Mouse (Mus musculus): ENCODE measurements around the gene Gnat1. TPM values are rescaled to one million over a fixed set of nuclear protein-coding genes. Genes with fewer than 3 reads are reported as not detected.

Gnat1 gene
- total RNA-seq (2014; fragmentation: Nextera tagmentation) (not detected in 2 replicates), total RNA-seq (2017) (5.3 TPM in 1 of 2 replicates, not detected in the other)

DNA sequence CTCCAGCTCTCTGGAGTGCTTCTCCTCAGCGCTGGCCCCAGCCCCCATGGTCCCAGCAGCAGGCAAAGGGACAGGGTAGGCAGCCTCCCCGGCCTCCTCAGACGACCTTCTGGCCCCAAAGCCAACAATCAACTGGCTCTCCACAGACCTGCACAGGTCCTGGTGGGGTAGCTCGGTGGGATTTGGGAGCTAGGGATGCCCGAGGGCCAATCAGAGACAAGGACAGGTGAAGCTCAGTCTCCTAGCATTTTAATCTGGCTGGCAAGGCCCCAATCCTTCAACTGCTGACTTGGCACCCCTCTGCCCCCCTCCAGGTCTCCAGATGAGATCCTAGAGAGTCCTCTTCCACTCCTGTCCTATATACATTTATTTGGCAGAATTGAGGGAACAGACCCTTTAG is at the start of gene Gnat1:
TSS of gene Gnat1 (minus strand) at position 212 of the 400 bp plus-strand sequence.
- no peak for ATAC-seq (replicated peaks; ENCODE audit: low FRiP score, low TSS enrichment, poor library complexity, severe bottlenecking)

DNA sequence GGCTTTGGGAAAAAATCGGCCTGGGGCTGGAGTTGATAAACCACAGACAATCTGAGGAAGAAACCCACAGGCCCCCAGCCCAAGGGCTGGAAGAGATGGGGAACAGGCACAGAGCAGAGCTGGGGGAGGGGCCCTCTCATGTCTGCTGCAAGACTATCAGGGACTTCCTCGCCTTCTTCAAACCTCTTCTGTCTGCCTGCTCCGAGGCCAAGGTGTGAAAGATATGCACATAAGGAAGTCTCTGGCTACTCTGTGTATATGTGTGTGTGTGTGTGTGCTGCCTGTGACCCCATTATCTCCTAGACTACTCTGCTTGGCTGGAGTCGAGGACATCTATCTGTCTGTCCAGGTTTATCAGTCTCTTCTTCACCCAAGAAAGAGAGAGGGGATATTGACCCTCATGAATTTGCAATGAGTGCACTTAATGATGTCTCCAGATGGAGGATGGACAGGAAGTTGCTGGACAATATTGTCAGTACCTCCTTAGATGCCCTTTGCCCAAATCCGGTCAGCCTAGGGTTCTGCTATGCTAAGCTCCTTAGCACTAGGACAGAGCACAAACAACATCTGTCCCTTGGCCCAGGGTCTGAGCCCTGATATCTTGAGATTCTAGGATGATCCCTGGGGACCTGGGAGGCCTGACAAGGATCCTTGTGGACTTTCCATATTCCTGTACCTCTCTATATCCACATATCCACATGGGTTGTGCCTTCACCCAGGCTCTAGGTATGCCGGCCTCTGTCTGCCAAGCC is 49.6 kb upstream of the Gnat1 start:
- no peak for ATAC-seq (replicated peaks; ENCODE audit: low FRiP score, low TSS enrichment, poor library complexity, severe bottlenecking)

DNA sequence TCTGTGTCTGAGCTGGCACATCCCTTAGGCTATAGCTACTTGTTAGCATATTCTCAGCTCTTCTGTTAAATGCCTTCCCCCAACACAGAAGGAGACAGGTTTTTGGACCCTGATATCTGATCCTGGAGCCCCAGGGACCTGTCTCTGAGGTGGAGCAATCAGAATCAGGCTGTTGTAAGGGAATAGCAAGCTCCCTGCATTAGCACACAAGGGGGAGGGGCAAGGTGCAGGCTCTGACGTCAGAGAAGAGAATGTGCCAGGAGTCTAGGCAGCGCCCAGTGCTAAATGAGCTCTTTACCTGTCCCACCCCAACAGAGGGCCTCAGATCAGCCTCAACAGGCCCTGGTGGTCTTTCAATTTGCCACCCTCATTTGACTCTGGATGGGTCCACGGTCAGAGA is 47.5 kb upstream of the Gnat1 start:
- no peak for ATAC-seq (replicated peaks; ENCODE audit: low FRiP score, low TSS enrichment, poor library complexity, severe bottlenecking)

DNA sequence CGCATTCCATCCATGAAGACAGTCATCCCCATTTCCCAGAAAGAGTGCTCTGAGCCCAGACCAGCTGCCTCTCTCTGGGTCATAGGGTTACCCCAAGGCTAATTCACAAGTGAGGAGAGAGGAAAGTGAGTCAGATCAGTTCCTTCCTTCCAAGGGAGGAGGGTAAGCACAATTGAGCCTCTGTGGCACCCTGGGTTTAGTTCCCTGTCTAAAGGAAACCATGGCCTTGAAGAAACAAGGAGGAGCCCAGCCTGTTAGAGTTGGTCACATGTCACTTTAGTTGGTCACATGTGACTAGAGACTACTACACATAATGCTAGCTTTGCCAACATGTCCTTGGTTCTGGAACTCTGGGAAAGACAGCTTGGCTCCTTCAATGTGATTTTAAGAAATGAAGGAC is 45.3 kb upstream of the Gnat1 start:
- no peak for ATAC-seq (replicated peaks; ENCODE audit: low FRiP score, low TSS enrichment, poor library complexity, severe bottlenecking)

DNA sequence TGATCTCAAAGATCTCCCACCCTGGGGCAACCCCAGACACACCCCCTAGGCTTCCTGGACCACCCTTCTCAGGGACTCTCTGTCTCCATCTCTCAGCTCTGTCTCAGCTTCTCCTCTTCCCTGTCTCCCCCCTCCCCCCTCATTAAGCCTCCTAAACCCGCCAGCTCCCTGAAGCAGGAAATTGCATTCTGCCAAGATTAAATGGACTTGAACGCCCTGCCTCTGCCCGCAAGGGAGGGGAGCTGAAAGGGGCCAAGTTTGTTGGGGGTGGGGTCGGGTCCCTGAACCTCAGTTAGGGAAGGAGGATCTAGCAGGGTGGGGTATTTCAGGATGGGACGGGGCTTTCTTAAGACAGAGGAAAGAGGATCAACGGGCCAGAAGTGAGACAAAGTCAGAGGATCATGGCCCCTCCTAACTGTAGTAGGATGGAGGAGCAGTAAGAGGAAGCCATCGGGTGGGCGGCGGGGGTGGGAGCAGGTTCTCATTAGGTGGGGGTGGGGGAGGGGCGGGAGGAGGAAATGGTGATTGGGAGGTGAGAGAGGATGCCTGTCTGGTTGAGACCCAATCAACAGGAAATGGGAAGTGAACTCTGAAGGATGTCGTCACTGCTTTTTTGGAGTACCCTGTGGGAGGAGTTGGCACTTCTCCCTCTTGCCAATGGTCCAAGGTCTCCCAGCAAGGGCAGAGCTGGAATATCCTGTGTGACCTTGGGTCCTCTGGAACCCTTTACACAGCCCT is 44.5 kb upstream of the Gnat1 start:
- no peak for ATAC-seq (replicated peaks; ENCODE audit: low FRiP score, low TSS enrichment, poor library complexity, severe bottlenecking)

DNA sequence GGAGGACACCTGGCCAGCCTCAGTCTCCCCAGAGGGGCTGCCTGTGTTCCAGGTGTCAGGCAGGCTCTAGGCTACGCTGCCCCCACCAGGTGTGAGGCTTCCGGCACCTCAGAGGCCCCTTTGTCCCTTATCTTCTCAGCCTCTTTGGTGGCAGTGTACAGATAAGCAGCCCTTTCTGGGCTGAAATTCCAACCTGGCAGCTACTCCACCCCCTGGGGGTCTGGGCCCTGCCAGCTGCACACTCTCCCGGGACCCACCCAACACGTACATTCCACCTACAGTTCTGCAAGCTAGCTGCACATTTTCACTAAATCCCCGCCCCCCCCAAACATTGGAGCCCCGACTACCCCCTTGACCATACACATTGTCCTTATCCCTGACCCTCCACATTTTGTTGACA is 43.8 kb upstream of the Gnat1 start:
- no peak; the same call in 1 of the 2 replicates for ATAC-seq (replicated peaks; ENCODE audit: low FRiP score, low TSS enrichment, poor library complexity, severe bottlenecking)

DNA sequence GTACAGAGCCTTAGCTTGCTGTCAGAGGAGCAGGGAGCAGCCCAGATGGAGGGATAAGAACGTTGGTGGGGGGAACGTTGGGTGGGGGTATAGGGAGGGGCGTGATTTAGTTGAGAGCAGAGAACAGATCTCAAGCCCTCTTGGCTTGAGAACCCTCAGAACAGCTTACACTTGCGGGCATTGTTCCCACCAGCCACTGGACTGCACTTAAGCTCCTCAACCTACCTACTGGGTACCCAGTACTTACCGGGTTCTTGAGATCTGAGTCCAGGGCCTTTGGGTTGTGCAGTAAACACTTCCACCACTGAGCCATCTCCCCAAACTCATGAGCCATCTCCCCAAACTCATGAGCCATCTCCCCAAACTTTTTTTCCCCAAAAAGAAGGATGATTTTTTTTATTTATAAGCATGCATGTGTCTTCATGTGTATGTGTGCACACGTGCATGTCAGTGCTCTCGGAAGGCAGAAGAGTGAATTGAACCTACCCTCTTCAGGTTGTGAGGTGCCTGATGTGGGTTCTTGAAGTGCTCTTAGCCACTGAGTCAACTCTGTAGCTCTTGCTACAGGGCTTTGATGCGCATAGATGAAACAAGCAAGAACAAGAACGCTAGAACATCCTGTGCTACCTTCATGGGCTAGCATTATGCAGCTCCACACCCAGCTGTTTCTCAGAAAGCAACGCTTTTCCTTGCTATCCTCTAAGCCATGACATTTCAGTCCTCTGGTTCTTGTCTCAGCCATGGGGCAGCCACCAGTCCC is 39.4 kb upstream of the Gnat1 start:
- no peak for ATAC-seq (replicated peaks; ENCODE audit: low FRiP score, low TSS enrichment, poor library complexity, severe bottlenecking)

DNA sequence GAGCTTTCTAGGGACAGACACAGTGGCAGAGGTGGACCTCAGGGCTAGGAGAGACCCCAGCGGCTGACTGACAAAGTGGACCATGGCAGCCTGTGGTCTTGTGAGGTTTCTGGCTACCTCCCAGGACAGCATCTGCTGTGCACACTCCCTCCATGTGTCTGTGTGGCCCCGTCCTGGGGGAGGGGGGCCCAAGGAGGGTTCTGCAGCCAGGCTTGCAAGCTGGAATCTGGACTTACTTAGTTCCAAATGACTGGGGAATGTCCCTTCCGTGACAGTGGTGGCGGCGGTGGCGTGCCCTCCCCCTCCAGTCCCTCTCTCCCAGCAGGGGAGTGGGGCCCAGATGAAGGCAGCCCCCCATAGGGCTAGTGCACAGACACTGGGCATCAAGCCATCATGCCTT is 37.4 kb upstream of the Gnat1 start:
- ATAC-seq (replicated peaks; ENCODE audit: low FRiP score, low TSS enrichment, poor library complexity, severe bottlenecking), result no peak

DNA sequence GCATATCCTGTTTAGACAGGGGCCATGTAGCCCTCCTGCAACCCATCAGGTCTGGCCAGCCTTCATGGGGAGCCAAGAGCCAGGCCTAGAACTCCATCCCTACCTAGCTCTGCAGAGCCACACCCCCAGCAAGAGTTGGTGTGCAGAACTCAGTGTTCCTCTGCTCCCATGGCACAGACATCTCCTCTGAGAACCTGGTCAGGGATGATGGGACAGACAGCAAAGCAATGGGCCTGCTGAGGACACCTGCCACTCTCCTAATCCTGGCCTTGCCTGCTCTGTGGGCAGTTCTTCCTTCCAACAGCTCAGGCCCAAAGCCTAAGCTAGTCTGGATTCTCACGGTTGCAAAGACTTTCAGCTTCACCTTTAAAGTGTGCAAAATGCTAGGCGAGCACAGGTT is 36.1 kb upstream of the Gnat1 start:
- no peak for ATAC-seq (replicated peaks; ENCODE audit: low FRiP score, low TSS enrichment, poor library complexity, severe bottlenecking)

DNA sequence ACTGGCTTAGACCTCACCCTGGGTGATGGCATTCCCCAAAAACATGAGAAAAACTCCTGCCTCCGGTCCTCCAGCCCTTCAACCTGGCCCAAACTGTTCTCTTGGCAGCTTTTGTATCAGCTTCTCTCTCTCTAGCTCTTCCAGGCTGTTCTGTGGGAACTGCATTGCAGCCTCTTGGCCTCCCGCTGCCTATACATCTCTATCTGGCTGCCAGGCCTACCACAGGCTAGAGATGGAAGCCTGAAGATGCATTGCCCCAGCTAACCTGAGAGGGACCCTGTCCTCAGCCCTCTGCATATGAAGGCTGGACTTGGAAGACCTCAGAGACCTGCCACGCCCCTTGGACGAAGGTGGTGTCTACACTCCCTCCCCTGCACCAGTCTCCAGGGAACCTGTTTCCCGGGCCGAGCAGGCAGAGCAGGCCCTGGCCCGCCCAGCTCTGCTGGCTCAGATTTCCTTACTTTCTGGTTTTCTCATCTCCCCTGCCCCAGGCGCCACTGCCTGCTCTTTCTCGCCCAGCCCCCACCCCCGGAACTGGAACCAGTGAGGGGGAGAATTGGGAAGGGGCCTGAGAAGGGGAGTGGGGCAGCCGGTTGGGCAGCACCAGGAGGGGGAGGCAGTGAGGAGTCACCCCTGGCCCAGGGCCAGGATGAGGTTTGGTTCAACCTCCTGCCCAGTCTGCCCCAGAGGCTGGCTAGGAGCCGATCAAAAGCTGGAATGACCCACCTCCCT is 34.9 kb upstream of the Gnat1 start:
- no peak for ATAC-seq (replicated peaks; ENCODE audit: low FRiP score, low TSS enrichment, poor library complexity, severe bottlenecking)

DNA sequence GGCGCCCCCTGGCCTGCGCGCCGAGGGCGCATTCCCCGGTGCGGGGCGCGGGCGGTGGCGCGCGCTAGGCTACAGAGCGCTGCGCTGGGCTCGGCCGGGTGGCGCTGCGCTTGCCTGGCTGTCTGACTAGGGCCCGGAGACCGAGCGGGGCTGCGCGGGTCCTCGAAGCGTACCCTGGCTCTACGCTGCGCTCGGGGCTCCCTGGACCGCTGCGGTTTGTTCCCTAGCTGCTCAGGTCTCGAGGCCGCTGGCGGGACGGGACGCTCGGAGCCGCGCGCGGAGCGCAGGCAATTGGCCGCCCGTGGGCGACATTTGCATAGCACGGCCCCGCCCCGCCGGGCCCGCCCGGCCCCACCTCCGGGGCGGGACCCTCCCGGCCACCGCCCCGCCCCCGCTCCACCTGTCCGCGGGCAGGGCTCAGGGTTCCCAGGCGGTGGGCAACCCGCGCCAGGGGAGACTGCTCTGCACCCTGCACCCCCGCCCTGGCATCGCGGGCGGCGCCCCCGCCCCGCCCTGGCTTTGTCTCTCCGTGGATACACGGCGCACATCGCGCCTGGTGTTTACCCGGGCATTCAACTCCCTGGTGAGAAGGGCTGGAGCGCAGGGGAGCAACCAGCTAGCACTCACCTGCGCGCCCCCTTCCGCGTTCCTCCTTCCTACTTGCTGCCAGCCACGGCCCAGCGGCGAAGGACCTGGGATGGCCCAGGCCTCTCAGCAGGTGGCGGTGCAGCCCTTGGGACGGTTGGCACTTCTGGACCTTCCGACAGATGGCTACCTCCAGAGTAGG is 30.4 kb upstream of the Gnat1 start, which contains the start of gene Sema3f:
TSS of gene Sema3f (minus strand) at position 779 of the 787 bp plus-strand sequence.
- ATAC-seq (replicated peaks; ENCODE audit: low FRiP score, low TSS enrichment, poor library complexity, severe bottlenecking), result peak; percentile 72

DNA sequence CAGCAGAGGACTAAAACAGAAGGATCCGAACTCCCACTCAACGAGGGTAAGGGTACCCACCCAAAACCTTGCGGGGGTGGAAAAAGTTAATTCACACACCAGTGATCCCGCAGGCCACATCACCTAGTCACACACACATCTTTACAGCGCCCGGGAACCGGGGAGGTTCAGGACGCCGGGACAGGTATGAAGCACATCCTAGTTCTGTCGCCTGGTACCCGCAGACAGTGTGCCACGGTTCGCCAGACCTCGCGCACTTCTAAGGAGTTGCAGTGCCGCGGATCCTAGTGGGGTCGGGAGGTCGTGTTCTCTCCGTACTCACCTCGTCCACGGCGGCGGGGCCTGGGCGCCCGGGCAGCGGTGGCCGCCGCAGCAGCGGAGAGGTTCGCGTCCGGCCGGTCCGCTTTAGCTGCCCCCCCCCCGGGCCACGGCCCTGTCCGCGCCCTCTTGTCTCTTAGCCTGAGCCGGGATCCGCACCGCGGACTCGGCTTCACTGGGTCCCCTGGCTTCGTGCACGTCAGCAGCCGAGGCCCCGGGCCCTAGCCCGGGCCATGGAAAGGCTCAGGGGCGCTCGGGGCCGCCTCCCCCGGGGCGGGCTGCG is 29.7 kb upstream of the Gnat1 start:
- ATAC-seq (replicated peaks; ENCODE audit: low FRiP score, low TSS enrichment, poor library complexity, severe bottlenecking), result no peak

DNA sequence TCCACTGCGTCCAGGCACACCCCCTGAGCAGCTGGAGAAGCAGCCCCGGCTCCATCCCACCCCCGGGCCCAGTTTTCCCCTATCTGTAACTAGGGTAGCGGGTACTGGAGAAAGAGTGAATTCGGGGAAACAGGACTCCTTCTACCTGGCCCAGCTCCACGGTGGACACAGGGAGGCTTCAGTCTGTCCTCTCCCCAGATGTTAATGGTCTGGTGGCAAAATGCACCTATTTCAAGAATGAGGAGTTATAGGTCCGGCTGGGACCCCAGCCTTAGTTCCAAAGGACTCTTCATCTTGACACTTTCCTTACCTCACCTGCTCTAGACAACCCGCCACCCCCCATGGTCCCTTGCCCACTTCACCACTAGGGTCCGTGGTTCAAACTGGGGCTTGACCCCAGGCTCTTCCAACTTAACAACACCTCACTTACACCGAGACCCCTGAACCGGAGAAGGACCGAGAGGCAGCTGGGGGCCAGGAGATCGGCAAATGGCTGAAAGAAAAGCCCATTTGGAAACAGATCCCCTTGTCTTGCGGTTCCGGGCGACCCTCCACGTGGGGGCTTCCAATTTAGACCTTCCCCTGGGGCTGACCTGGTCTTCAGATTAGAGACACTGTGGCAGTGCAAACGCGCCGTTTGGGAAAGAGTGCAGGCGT is 29.1 kb upstream of the Gnat1 start:
- no peak for ATAC-seq (replicated peaks; ENCODE audit: low FRiP score, low TSS enrichment, poor library complexity, severe bottlenecking)

DNA sequence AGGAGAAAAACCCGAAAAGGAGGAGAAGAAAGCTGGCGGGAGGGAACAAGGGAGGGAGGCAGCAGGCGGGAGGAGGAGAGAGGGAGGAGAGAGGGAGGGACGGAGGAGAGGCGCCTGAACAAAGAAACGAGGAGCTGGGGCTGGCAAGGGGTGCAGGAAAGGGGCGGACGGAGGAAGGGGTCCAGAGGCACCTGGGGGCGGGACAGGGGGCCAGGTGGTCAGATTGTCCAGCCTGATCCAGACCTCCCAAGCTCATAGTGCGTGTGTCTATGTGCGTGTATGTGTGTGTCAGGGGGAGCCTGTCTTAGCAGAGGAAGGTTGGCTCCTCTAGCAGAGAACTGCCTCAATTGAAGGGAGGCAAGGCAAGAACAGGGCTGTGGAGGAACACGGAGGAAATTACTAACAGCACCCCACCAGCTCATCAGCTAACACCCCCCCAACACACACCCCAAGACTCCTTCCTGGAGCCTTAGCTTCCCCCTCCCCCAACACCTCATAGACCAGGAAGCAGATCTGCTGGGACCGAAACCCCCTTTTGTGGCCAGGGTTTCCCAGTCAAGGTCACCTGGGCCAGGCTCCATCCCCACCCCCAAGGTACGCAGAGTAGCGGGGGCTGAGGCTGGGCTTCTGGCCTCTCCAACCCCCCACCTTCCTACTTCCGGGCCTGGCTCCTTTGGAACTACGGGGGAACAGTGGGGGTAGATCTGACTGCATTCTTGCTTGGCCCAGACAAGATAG is 28.4 kb upstream of the Gnat1 start:
- ATAC-seq (replicated peaks; ENCODE audit: low FRiP score, low TSS enrichment, poor library complexity, severe bottlenecking), result no peak

DNA sequence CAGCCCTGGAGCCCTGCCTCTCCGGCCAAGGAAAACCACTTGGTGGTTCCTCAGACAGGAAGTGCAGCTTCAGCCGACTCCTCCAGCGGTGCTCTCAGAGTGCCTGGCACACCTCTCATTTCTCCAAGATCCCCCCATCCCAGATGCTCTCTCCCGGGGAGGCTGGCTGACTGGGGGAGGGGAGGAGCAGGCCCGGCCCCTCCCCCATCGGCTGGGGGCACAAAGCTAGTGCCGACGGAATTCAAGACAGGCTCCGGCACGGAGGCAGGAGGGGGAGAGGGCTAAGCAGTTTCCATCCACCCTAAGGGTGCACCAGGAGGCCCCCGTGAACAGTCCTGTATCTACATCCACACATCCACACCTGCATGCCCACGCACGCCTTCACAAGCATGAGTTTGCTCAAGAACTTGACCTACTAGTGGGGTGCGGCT is 27.3 kb upstream of the Gnat1 start:
- ATAC-seq (replicated peaks; ENCODE audit: low FRiP score, low TSS enrichment, poor library complexity, severe bottlenecking), result no peak

DNA sequence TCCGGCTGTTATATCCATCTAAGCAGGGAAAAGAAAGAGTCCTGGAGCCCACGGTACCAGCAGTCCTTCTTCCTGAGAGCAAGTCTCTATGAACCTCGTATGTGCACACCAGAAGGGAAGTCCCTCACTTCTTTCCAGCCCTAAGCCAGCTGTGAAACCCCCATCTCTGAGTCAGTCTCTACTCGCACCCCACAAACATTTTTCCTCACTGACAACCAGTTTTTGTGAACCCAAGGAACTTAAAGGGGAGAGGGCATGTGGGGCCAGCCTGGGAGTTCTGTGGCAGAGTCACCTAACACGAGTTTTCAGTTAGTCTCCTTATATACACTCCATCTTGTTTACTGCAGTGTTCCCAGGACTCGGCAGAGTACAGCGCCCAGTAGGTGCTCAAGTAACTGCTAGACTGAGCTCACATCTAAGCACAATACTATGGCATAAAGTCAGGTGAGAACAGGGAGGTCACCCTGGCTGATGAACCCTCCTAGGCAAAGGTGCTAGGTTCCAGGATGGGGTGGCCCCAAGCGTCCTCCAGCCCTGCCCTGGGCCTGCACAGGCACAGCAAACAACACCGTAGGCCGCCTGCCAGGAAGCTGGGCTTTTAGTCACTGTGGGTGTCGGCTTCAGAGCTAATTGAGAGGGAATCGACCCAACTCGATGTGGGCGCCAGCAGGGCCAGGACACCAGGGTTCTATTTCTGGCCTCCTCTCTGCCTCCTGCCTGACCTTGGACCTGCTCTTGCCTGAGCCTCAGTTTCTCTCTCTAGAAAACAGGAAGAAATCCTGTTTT is 24.0 kb upstream of the Gnat1 start:
- no peak for ATAC-seq (replicated peaks; ENCODE audit: low FRiP score, low TSS enrichment, poor library complexity, severe bottlenecking)

Data from megakaryocyte-erythroid progenitor cell, adult 5-6 weeks (primary cell).